Mouse (Mus musculus) adrenal gland, adult 10 weeks (tissue): ENCODE data around the gene Fam19a3. TPM values are rescaled to one million over a fixed set of nuclear protein-coding genes. Genes with fewer than 3 reads are reported as not detected.

Experiments
- polyA plus RNA-seq: library from polyadenylated mRNA; stranded (reverse); fragments of 350-450 nt; fragmentation: Illumina TruSeq; extraction: RNeasy Lipid Tissue Mini Kit (QIAGEN cat#74804); gene quantifications from one replicate; pipeline ENCODE4 v1.2.3, GENCODE M21; 2014; ENCODE audit warnings: low read depth, low replicate concordance

The Fam19a3 gene
- 0.41 TPM for polyA plus RNA-seq

DNA sequence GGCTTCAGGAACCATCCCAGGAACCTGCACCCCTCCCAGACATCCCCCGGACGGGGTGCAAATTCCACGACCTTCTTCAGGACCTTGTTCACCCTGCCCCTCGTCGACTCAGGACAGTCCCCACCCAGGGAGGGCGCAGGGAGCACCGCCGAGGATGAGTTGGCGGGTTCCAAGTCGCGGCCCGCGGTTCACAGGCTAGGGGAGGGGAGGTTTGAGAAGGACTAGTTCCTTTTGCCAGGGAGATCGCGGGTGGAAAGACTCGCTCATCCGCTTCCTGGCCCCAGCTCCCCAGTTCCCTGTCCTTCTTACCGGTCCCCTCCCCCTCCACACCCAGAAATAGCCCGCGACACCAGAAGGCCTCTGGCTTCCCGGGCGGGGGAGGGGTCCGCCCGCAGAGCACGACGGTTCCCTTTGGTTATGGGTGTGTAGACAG lies at the start of gene Fam19a3:
Fam19a3 (minus strand) TSS at position 370 of the 433 bp plus-strand sequence.

DNA sequence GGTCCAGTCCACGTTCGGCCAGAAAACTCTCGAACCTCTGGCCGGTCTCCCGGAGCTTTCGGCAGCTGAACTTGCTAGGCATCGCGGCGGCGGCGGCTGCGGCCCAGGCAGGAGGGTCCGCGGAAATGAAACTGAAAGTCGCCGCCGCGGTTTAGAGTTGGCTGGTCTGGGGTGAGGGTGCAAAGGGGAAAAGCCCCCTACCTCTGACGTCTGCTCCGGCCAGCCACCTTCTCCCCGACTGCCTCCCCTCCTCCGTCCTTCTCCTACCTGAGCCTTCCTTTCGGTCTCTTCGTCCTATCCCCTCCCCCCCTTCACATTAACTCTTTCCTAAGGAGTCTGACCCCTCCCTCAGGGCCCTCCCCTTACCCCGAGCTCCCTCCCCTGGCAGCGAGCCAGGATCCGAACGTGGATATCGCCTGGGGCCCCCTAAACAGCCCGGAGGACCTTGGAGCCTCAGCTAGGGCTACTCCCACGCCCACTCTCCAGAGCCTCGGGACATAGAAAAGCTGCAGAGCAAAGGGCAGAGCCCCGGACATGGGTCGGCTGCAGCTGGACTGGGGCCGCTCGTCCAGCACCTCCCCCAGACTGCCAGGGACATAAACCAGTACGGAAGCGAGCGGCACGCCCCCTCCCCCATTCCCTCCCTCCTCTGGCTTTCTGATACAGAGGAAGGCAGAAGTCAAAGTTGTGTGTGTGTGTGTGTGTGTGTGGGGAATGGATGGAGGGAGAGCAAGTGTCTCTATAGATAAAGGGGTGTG lies 36.5 kb upstream of the Fam19a3 start, which contains the start of gene Mov10:
Mov10 (minus strand) TSS at position 573 of the 758 bp plus-strand sequence.

DNA sequence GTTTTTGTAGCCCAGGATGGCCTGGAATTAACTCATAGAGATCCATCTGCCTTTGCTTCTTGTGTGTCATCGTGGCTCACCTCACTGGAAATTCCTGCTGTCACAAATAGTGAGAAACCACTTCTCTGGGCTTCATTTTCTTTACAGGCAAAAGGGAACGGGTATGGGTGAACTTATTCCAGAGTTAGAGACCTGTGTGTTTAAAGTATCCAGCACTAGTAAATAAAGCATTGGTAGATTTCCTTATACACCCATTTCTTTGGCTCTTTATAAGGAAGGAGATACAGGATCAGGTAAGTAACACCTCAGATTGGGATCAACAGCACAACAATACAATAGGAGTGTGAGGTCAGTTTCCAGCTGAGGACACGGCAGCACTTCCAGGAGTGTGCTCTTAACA lies 6.4 kb upstream of the Fam19a3 start, which contains the start of gene Rhoc:
Rhoc (plus strand) TSS at position 301 of the 400 bp plus-strand sequence.

GRCm38 (mm10) chr3:104780561-104781420 lies 849 bp downstream of the Fam19a3 start, which contains the start of gene Ppm1j:
Gene Ppm1j, plus strand, starts transcription at chr3:104781056.

Other genes starting within 250 kb of the Fam19a3 start
- 43.1 TPM for gene Slc16a1, start 143.2 kb downstream of the Fam19a3 start, polyA plus RNA-seq
- gene Ppm1j, start 784 bp downstream of the Fam19a3 start, polyA plus RNA-seq, result not detected
- gene Rhoc, start 6.5 kb upstream of the Fam19a3 start, polyA plus RNA-seq, result 11.2 TPM
- 1.2 TPM for gene Mov10, start 36.7 kb upstream of the Fam19a3 start, polyA plus RNA-seq
- gene St7l, start 82.2 kb upstream of the Fam19a3 start, polyA plus RNA-seq, result 174 TPM
- gene Capza1, start 82.7 kb upstream of the Fam19a3 start, polyA plus RNA-seq, result 264 TPM
- gene Wnt2b, start 180.1 kb upstream of the Fam19a3 start, polyA plus RNA-seq, result 15.4 TPM